Mouse (Mus musculus) neutrophil, adult 65 days (primary cell): ENCODE data around the gene Gm7138. TPM values are rescaled to one million over a fixed set of nuclear protein-coding genes. Genes with fewer than 3 reads are reported as not detected.

Experiments
- total RNA-seq: library from RNA; stranded (reverse); gene quantifications from 2 replicates; pipeline ENCODE4 v1.2.4, GENCODE M21; 2023

Gm7138 gene
- total RNA-seq = not detected in 2 replicates

GRCm38 (mm10) chr10:77776844-77777243 lies at the start of gene Gm7138:
Gene Gm7138 (minus strand): TSS chr10:77776944.

GRCm38 (mm10) chr10:77814382-77814781 lies 37.6 kb upstream of the Gm7138 start, which contains the start of gene Gm2696:
Gene Gm2696 (plus strand): TSS chr10:77814682.

GRCm38 (mm10) chr10:77811743-77812142 lies 35.0 kb upstream of the Gm7138 start, which contains the start of gene Gm9507:
Gene Gm9507 (minus strand): TSS chr10:77811843.

GRCm38 (mm10) chr10:77798921-77799508 lies 22.3 kb upstream of the Gm7138 start, which contains the start of gene Gm19668:
Gene Gm19668 (minus strand): TSS chr10:77799133.

GRCm38 (mm10) chr10:77794976-77795375 lies 18.2 kb upstream of the Gm7138 start, which contains the start of gene Gm9639:
Gene Gm9639 (minus strand): TSS chr10:77795076.

GRCm38 (mm10) chr10:77787876-77788275 lies 11.1 kb upstream of the Gm7138 start, which contains the start of gene Gm7137:
Gene Gm7137 (minus strand): TSS chr10:77788200.

GRCm38 (mm10) chr10:77782442-77782841 lies 5.7 kb upstream of the Gm7138 start, which contains the start of gene Gm3250:
Gene Gm3250 (minus strand): TSS chr10:77782542.

GRCm38 (mm10) chr10:77771225-77771624 lies 5.5 kb downstream of the Gm7138 start, which contains the start of gene Gm3238:
Gene Gm3238 (minus strand): TSS chr10:77771325.

GRCm38 (mm10) chr10:77759582-77759981 lies 17.2 kb downstream of the Gm7138 start, which contains the start of gene Gm3233:
Gene Gm3233 (minus strand): TSS chr10:77759682.

GRCm38 (mm10) chr10:77751254-77751653 lies 25.5 kb downstream of the Gm7138 start, which contains the start of gene Gm9736:
Gene Gm9736 (minus strand): TSS chr10:77751354.

GRCm38 (mm10) chr10:77741924-77742688 lies 34.6 kb downstream of the Gm7138 start, which contains the start of gene Gm18596:
Gene Gm18596 (minus strand): TSS chr10:77742638.

Other genes with a start within 250 kb of the Gm7138 start
- 896 and 935 TPM in 2 replicates for gene Itgb2, start 246.7 kb downstream of the Gm7138 start, total RNA-seq
- gene Pttg1ip, start 195.2 kb downstream of the Gm7138 start, total RNA-seq = 85.5 and 125 TPM in 2 replicates
- gene Sumo3, start 170.8 kb downstream of the Gm7138 start, total RNA-seq = 55.9 and 66.8 TPM in 2 replicates
- gene Gm49325, start 170.7 kb downstream of the Gm7138 start, total RNA-seq = not detected in 2 replicates
- gene Ube2g2, start 154.7 kb downstream of the Gm7138 start, total RNA-seq = 31.2 and 34.0 TPM in 2 replicates
- not detected in 2 replicates for gene Tspear, start 90.4 kb downstream of the Gm7138 start, total RNA-seq
- gene Gm19402, start 86.2 kb downstream of the Gm7138 start, total RNA-seq = not detected in 2 replicates
- gene Gm9508, start 79.7 kb downstream of the Gm7138 start, total RNA-seq = not detected in 2 replicates
- not detected in 2 replicates for gene Gm10272, start 70.3 kb downstream of the Gm7138 start, total RNA-seq
- gene Gm10024, start 65.5 kb downstream of the Gm7138 start, total RNA-seq = not detected in 2 replicates
- gene Gm10142, start 61.1 kb downstream of the Gm7138 start, total RNA-seq = not detected in 2 replicates
- gene Krtap12-1, start 56.3 kb downstream of the Gm7138 start, total RNA-seq = not detected in 2 replicates
- gene Gm10100, start 50.5 kb downstream of the Gm7138 start, total RNA-seq = not detected in 2 replicates
- not detected in 2 replicates for gene Gm18596, start 34.3 kb downstream of the Gm7138 start, total RNA-seq
- gene Gm9736, start 25.6 kb downstream of the Gm7138 start, total RNA-seq = not detected in 2 replicates
- gene Gm3233, start 17.3 kb downstream of the Gm7138 start, total RNA-seq = not detected in 2 replicates
- not detected in 2 replicates for gene Gm3238, start 5.6 kb downstream of the Gm7138 start, total RNA-seq
- not detected in 2 replicates for gene Gm3250, start 5.6 kb upstream of the Gm7138 start, total RNA-seq
- not detected in 2 replicates for gene Gm7137, start 11.3 kb upstream of the Gm7138 start, total RNA-seq
- not detected in 2 replicates for gene Gm9639, start 18.1 kb upstream of the Gm7138 start, total RNA-seq
- not detected in 2 replicates for gene Gm19668, start 22.2 kb upstream of the Gm7138 start, total RNA-seq
- gene Gm9507, start 34.9 kb upstream of the Gm7138 start, total RNA-seq = not detected in 2 replicates
- not detected in 2 replicates for gene Gm2696, start 37.7 kb upstream of the Gm7138 start, total RNA-seq
- gene Krtap10-4, start 50.2 kb upstream of the Gm7138 start, total RNA-seq = not detected in 2 replicates
- not detected in 2 replicates for gene Krtap10-10, start 59.0 kb upstream of the Gm7138 start, total RNA-seq
- not detected in 2 replicates for gene Gm36176, start 69.9 kb upstream of the Gm7138 start, total RNA-seq
- gene Gm10318, start 75.9 kb upstream of the Gm7138 start, total RNA-seq = not detected in 2 replicates
- gene Gm3285, start 85.0 kb upstream of the Gm7138 start, total RNA-seq = not detected in 2 replicates
- 0.39 and 1.0 TPM in 2 replicates for gene Lrrc3, start 125.6 kb upstream of the Gm7138 start, total RNA-seq
- 254 and 380 TPM in 2 replicates for gene Trpm2, start 193.6 kb upstream of the Gm7138 start, total RNA-seq
- gene 1810043G02Rik, start 201.6 kb upstream of the Gm7138 start, total RNA-seq = 10.6 and 12.8 TPM in 2 replicates
- 39.7 and 51.3 TPM in 2 replicates for gene Pfkl, start 233.1 kb upstream of the Gm7138 start, total RNA-seq